Mouse (Mus musculus): ENCODE data around the gene Pds5a.
A peak's percentile ranks its signal among the peaks of the same experiment; 100 is the strongest.
"Not testable (repeated sequence)": the region's sequence is repeated elsewhere in the genome, so short reads cannot be mapped to it uniquely, and the experiment has no call there.

Pds5a gene

GRCm38 (mm10) chr5:65696821-65697485 is 1.1 kb downstream of the Pds5a start:
- peak; percentile 87 for DNase-seq (ENCODE audit: low spot score)

GRCm38 (mm10) chr5:65694076-65694475 is 4.0 kb downstream of the Pds5a start:
- DNase-seq (ENCODE audit: low spot score) = not testable (repeated sequence)

- DNase-seq (ENCODE audit: low spot score) = no peak
Measured at GRCm38 (mm10) chr5:65693018-65693417, 5.1 kb downstream of the Pds5a start.

- DNase-seq (ENCODE audit: low spot score) = no peak
Measured at GRCm38 (mm10) chr5:65688806-65689205, 9.3 kb downstream of the Pds5a start.

- DNase-seq (ENCODE audit: low spot score) = no peak
Measured at GRCm38 (mm10) chr5:65686806-65687205, 11.3 kb downstream of the Pds5a start.

GRCm38 (mm10) chr5:65678826-65679225 is 19.2 kb downstream of the Pds5a start:
- DNase-seq (ENCODE audit: low spot score) = no peak

- no peak for DNase-seq (ENCODE audit: low spot score)
Measured at GRCm38 (mm10) chr5:65672162-65672561, 25.9 kb downstream of the Pds5a start.

- no peak for DNase-seq (ENCODE audit: low spot score)
Measured at GRCm38 (mm10) chr5:65667644-65668043, 30.4 kb downstream of the Pds5a start.

- DNase-seq (ENCODE audit: low spot score) = no peak
Measured at GRCm38 (mm10) chr5:65665370-65665769, 32.7 kb downstream of the Pds5a start.

- DNase-seq (ENCODE audit: low spot score) = no peak
Measured at GRCm38 (mm10) chr5:65661958-65662357, 36.1 kb downstream of the Pds5a start.

- DNase-seq (ENCODE audit: low spot score) = no peak
Measured at GRCm38 (mm10) chr5:65653786-65654185, 44.3 kb downstream of the Pds5a start.

GRCm38 (mm10) chr5:65638896-65639295 is 59.2 kb downstream of the Pds5a start:
- no peak for DNase-seq (ENCODE audit: low spot score)

GRCm38 (mm10) chr5:65624340-65624739 is 73.7 kb downstream of the Pds5a start:
- DNase-seq (ENCODE audit: low spot score) = no peak

- no peak for DNase-seq (ENCODE audit: low spot score)
Measured at GRCm38 (mm10) chr5:65613152-65613924, 84.7 kb downstream of the Pds5a start.

GRCm38 (mm10) chr5:65610541-65610940 is 87.5 kb downstream of the Pds5a start:
- DNase-seq (ENCODE audit: low spot score) = no peak

- DNase-seq (ENCODE audit: low spot score) = no peak
Measured at GRCm38 (mm10) chr5:65609769-65610168, 88.3 kb downstream of the Pds5a start.

- DNase-seq (ENCODE audit: low spot score) = no peak
Measured at GRCm38 (mm10) chr5:65606820-65607219, 91.3 kb downstream of the Pds5a start.

GRCm38 (mm10) chr5:65599681-65600080 is 98.4 kb downstream of the Pds5a start:
- DNase-seq (ENCODE audit: low spot score) = no peak

GRCm38 (mm10) chr5:65592421-65592820 is 105.7 kb downstream of the Pds5a start:
- no peak for DNase-seq (ENCODE audit: low spot score)

- DNase-seq (ENCODE audit: low spot score) = no peak
Measured at GRCm38 (mm10) chr5:65590199-65590598, 107.9 kb downstream of the Pds5a start.

GRCm38 (mm10) chr5:65586291-65586690 is 111.8 kb downstream of the Pds5a start:
- DNase-seq (ENCODE audit: low spot score) = no peak

GRCm38 (mm10) chr5:65578545-65578944 is 119.5 kb downstream of the Pds5a start:
- no peak for DNase-seq (ENCODE audit: low spot score)

GRCm38 (mm10) chr5:65575896-65576295 is 122.2 kb downstream of the Pds5a start:
- no peak for DNase-seq (ENCODE audit: low spot score)

- no peak for DNase-seq (ENCODE audit: low spot score)
Measured at GRCm38 (mm10) chr5:65574876-65575275, 123.2 kb downstream of the Pds5a start.

Measured in embryo, embryonic 10 days (tissue).